Mouse (Mus musculus): ENCODE data around the gene Gria1.

GRCm38 (mm10) chr11:57250129-57250528 is 238.9 kb downstream of the Gria1 start:
- TF ChIP-seq POLR2AphosphoS2 (IDR thresholded peaks at IDR 0.05; ENCODE audit: insufficient read length, low read depth): no peak
- TF ChIP-seq POLR2A (IDR thresholded peaks at IDR 0.05; ENCODE audit: insufficient read length, low read depth): no peak
- TF ChIP-seq CEBPB (IDR thresholded peaks at IDR 0.05; ENCODE audit: insufficient read depth, poor library complexity, severe bottlenecking): no peak
- no peak for TF ChIP-seq E2F4 (IDR thresholded peaks at IDR 0.05; ENCODE audit: insufficient read depth)
- TF ChIP-seq SRF (IDR thresholded peaks at IDR 0.05; ENCODE audit: control insufficient read depth, insufficient read length, low read depth): no peak
- no peak for TF ChIP-seq USF1 (IDR thresholded peaks at IDR 0.05; ENCODE audit: low read depth)
- TF ChIP-seq TCF12 (IDR thresholded peaks at IDR 0.05; ENCODE audit: insufficient read depth, poor library complexity, severe bottlenecking): no peak
